Mouse (Mus musculus) bone marrow, adult 2 months (tissue): Measurements from ENCODE around the gene Rnf215.
A peak's percentile ranks its signal among the peaks of the same experiment; 100 is the strongest.

Source experiments
- CTCF ChIP-seq: fragments of 200-500 bp; IDR thresholded peaks from 2 replicates; pipeline ENCODE4 v1.5.1; 2011; ENCODE audit warnings: low read length, control low read depth; ENCODE audit not compliant: control insufficient read depth, insufficient read depth
- POLR2A ChIP-seq: fragments of 200-500 bp; IDR thresholded peaks from 2 replicates; pipeline ENCODE4 v1.6.1; 2011; ENCODE audit warnings: low read depth, mild to moderate bottlenecking, control low read depth, low read length, borderline replicate concordance; ENCODE audit not compliant: control insufficient read depth

GRCm38 (mm10) chr11:4123922-4124321, 11.1 kb upstream of the Rnf215 start:
- TF ChIP-seq CTCF (peak; percentile 82), POLR2A (no peak)
